Mouse (Mus musculus): ENCODE data around the gene Nr6a1.

GRCm38 (mm10) chr2:38950281-38950719 is 22.8 kb upstream of the Nr6a1 start:
- TF ChIP-seq CTCF (IDR thresholded peaks at IDR 0.05; ENCODE audit: borderline replicate concordance, control insufficient read depth, extremely low read depth, insufficient read depth, low read length, poor library complexity) (no peak), POLR2A (IDR thresholded peaks at IDR 0.05; ENCODE audit: control insufficient read depth, extremely low read depth, insufficient read depth, low read length, poor library complexity) (no peak)
